Mouse (Mus musculus): ENCODE data around the gene Krr1. TPM values are rescaled to one million over a fixed set of nuclear protein-coding genes. Genes with fewer than 3 reads are reported as not detected.

Gene Krr1
- 40.1 TPM for polyA plus RNA-seq (2015; fragmentation: Illumina TruSeq; extraction: RNeasy Lipid Tissue Mini Kit (QIAGEN cat#74804); ENCODE audit: low read depth, low replicate concordance)

DNA sequence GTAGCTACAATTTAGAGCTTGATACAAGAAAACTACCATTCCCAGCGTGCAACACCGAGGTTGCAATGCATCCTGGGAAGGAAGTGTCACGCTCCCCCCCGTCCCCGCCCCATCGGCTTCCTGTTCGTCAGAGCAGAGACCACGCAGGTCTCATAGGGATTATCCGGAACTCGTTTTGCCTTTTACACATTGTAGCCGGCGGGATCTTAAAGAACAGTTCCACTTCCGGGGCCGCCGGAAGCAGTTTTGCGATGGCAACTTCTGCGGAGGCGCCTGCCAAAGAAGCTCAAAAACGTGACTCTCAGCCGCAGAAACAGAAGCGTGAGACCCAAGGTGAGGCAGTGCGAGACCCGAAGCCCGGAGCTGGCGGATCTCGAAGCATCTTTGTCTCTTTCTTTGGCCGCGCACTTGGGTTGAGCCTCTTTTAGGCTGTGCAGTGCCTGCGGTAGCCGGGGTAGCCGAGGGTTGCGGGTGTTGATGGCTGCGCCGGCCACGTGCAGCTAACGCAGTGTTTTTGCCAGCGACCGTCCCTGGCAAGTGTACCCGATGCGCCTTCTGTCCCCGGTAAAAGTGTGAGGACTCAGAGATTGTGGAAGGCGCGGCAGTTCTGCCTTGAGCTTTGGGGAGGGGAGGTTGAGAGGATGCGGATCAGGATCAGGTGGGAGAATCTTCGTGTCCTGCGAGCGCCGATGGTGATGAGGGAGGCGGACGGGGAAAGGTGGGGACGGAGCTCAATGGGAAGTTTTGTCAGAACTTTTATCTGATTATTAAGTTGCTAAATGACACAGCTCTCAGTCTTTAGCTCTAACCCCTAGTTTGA, at the start of gene Krr1:
TSS of gene Krr1 (plus strand) at position 123 of the 820 bp plus-strand sequence.

DNA sequence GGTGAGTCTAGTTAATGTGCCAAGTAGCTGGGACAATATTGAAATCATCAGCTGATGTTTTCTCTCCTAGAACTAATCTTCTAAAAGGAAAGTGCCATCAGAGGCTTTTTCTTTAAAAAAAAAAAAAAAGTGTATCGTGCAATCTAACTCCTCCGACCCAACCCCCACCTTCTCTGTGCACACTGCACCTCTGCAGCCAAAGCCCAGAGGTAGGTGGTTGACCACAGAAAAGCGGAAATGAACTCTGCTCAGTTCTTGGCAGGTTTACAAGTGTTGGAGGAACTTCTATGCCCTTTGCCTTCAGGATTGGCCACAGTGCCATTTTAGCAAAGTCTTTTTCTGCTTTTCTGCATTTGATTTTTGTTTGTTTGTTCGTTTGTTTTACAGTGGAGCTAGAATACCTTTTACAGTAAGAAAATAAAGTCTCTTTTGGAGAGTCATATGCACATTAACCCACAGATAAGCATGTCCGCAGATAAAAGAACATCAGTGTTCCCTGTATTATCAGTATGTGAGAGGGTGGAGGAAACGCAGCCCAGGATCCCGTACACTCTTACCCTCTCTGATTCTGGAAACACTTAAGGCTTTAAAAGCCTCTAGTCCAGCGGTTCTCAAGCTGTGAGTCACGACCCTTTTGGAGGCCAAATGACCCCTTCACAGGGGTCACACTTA, 30.2 kb downstream of the Krr1 start, which contains the start of gene Glipr1:
TSS of gene Glipr1 (minus strand) at position 88 of the 672 bp plus-strand sequence.

Other genes with a start within 250 kb of the Krr1 start
- 2.6 TPM for gene Glipr1, start 30.0 kb downstream of the Krr1 start, polyA plus RNA-seq (2015; fragmentation: Illumina TruSeq; extraction: RNeasy Lipid Tissue Mini Kit (QIAGEN cat#74804); ENCODE audit: low read depth, low replicate concordance)
- gene Glipr1l1, start 87.5 kb downstream of the Krr1 start, polyA plus RNA-seq (2015; fragmentation: Illumina TruSeq; extraction: RNeasy Lipid Tissue Mini Kit (QIAGEN cat#74804); ENCODE audit: low read depth, low replicate concordance) = not detected
- not detected for gene Glipr1l2, start 110.7 kb downstream of the Krr1 start, polyA plus RNA-seq (2015; fragmentation: Illumina TruSeq; extraction: RNeasy Lipid Tissue Mini Kit (QIAGEN cat#74804); ENCODE audit: low read depth, low replicate concordance)
- gene Glipr1l3, start 187.7 kb downstream of the Krr1 start, polyA plus RNA-seq (2015; fragmentation: Illumina TruSeq; extraction: RNeasy Lipid Tissue Mini Kit (QIAGEN cat#74804); ENCODE audit: low read depth, low replicate concordance) = not detected
- gene Caps2, start 191.0 kb downstream of the Krr1 start, polyA plus RNA-seq (2015; fragmentation: Illumina TruSeq; extraction: RNeasy Lipid Tissue Mini Kit (QIAGEN cat#74804); ENCODE audit: low read depth, low replicate concordance) = 0.59 TPM